Mouse (Mus musculus) adrenal gland, adult (tissue): Measurements from ENCODE around the gene Ttc22.

Experiments
- DNase-seq, 2 experiments: peaks; one replicate each; pipeline ENCODE4 v3.0.0; 2022 to 2023; ENCODE audit warnings: low spot score in 1 of 2; ENCODE audit not compliant: inconsistent age in 2 of 2

Gene Ttc22

DNA sequence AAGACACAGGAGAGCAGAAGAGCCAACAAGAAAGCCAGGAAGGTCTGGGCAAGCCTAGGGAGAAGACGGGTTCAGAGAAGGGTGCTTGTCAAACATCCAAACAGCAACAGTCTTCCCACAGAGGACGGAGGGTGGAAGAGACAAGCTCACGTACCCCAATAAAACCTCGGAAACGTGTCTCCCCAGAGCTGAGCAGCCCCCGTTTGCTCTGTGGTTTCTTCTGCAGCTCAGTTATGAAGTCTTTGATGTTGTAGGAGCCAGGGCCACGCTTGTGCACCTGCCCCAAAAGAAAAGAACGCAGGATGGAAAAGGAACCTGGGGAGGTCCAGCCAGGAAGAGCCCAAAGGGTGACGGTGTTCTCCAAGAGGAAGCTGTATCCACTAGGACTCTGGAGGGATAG lies 7.4 kb upstream of the Ttc22 start:
- DNase-seq = no peak

GRCm38 (mm10) chr4:106615637-106616036 lies 6.6 kb upstream of the Ttc22 start:
- DNase-seq = no peak

GRCm38 (mm10) chr4:106617056-106617455 lies 5.2 kb upstream of the Ttc22 start, which contains the start of gene Lexm:
Gene Lexm, minus strand, starts transcription at chr4:106617241.
- no peak for DNase-seq

GRCm38 (mm10) chr4:106618898-106619297 lies 3.3 kb upstream of the Ttc22 start:
- no peak for DNase-seq

DNA sequence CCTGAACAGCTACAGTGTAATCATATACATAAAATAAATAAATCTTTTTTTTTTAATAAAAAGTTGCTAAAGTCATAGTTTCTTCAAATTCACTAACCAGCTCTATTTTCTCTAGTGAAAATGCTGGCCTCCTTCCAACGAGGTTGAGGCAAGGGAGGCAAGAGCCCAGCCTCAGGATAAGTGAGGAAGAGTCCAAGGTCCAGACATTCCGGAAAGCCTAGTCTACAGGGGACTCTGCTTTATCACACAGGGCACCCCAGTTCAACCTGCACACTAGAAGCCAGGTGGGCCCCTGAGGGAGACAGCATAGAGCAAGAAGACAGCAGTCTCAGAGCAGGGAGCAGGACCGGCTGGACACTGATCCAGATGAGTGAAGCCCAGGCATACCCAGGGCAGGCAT lies 804 bp upstream of the Ttc22 start:
- DNase-seq = no peak

- no peak for DNase-seq
Measured at GRCm38 (mm10) chr4:106622712-106623111, 480 bp downstream of the Ttc22 start.

GRCm38 (mm10) chr4:106624271-106624670 lies 2.0 kb downstream of the Ttc22 start:
- no peak for DNase-seq

GRCm38 (mm10) chr4:106627809-106628208 lies 5.6 kb downstream of the Ttc22 start:
- DNase-seq = peak; percentile 27 to 59

DNA sequence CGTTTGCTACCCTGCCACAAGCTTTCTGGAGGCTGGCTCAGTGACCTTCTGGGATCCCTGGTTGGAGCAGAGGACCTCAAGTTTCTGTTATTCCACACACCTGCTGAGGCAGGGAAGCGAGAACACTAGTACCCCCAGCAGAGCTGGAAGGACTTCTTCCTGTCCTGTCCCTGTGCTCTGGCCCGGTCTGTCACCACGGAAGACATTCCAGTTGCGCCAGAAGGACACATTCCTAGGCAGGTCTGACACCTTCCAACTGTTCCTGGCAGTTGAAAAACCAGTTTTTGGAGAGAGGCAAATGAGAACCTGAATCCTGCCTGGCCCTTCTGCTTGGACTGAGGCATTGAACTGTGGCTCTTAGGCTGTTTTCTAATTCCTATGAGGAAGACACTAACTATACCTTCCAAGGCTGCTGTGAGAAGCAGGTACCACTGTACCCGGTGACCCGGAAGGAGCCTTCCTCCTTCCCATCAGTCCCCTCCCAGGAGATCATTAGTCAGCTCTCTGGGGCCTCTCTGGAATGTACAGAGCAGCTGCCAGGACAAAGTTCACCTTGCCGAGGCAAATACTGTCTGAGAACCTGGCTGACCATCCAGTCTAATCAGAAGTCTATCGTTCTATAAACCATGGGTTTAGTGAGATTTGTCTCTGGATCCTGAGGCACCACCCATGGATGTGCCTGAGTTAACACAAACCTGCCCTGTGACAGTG lies 6.6 kb downstream of the Ttc22 start:
- DNase-seq = no peak

- DNase-seq = no peak
Measured at GRCm38 (mm10) chr4:106629374-106629773, 7.1 kb downstream of the Ttc22 start.

DNA sequence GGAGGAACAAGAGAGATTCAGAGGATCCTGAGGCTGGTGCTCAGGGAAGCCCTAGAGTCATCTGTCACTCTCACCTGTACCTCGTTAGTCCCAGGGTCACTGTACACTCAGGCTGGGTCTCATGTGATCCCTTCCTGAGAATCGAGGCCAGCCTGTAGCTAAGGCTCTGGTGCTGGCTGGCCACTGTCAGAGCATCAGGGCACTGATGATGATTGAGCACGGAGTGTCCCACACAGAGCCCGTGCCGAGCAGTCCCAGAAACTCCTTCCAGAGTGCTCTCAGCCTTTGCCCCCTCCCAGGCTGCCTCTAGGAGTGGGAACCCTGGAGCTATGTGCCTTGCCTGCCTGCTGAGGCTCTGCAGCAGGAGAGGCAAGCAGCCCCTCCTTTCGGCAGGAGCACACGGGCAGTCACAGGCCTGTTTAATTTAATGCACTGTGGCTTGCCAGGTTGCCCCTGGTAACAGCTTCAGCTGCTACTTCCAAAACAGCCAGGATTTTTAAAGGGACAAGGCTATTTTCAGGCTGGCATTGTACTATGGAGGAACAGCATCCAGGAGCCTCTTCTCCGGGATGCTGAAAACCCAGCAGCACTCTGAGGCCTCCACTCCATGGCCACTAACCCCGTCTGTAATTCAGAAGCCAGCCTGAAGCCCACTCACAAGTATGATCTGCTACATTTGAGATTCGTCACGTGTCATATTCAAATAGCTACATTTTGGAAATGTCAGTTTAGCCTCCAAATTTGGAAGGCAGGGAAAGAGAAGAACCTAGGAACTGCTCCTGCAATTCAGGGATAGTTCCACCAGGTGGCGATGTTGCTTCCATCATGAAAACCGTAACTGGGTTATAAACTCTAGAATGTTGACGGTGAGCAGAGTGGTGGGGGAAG lies 8.3 kb downstream of the Ttc22 start:
- peak; percentile 48 to 83 for DNase-seq

GRCm38 (mm10) chr4:106632313-106632712 lies 10.1 kb downstream of the Ttc22 start:
- DNase-seq = no peak

DNA sequence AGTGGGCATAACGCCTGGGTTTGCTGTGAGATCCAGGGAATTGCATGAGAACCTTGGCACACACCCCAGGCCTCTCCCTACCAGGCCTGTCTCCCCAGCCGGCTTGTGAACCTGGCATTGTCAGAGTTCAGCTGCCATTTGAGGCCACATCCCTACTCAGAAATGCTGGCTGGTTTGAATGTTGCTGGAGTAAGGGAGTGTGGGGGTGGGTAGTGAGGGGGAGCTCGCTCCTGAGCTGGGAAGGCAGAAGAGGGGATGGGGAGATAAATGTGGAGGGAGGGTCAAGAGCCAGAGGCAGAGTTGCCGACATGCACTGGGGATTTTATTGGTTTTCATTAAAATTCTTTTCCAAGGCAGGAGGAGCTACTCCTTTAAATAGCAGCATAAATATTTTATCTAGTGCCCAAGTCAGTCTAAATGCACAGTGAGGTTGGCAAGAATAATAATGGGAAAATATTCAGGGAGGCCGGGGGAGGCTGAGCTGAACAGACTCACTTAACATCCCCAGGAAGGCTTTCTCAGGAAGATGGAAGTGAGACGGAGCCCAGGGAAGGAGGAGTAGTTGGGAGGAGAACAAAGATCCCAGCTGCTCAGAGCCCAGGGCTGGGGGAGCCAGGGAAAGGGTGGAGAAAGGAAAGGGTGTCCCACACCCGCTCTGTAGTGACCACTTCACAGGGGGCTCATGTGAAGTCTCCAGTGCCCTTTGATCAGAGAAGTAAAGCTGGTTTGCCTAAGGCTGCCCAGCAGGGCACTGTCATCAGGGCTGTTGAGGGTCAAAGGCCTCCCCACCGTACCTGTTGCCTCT lies 11.3 kb downstream of the Ttc22 start:
- no peak for DNase-seq

GRCm38 (mm10) chr4:106634086-106634479 lies 11.9 kb downstream of the Ttc22 start:
- no peak for DNase-seq

DNA sequence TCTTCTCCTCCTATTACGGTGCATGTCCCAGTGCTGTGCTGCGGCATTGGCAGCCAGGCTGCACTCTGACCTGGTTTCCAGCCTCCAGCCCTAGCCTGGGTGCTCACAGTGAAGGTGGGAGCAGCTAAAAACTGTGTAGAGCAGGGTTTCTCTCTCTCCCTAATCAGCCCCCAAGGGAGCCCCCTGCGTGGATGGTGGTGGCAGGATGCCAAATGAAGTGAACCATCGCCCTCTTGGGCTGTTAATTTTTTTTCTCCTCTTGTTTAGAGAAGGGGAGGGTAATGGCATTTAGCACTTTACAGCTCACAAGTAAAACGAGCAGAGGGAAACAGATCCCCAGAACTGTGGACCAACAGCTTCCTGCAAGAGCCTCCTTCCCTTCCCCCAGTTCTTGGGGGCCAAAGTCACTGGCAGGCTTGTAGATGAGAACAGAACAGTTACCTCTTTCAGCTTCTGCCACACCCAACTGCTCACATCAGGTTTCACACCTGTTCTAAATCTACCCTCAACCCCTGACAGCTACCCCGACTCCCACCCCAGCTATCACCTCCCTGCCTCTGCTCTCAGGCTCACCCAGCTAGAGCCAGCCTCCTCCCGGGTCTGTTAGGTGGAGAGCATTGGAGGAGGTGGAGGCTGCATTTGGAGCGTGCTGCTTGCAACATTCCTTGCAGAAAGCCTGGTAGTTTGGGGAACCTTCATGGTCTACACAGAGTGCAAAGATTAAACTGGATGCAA lies 21.4 kb downstream of the Ttc22 start:
- no peak for DNase-seq

DNA sequence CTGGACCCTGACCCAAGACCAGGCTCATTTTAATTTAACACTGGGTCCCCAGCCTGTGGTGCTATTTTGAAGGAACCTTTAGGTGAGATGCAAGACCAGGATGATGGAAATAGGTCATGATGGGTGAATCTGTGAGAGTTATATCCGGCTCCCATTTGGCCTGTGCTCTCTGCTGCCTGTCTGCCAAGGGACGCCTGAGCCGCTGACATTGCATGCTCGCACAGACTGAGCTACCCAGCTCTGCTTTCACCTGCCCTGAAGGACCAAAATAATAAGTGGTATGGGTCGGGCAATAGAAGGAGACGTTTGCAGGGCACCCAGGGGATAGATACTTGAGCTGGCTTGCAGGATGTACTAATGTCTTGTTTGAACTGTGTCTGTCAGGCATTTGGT lies 22.0 kb downstream of the Ttc22 start:
- DNase-seq = no peak

- no peak for DNase-seq
Measured at GRCm38 (mm10) chr4:106645797-106646196, 23.6 kb downstream of the Ttc22 start.

GRCm38 (mm10) chr4:106647137-106647536 lies 24.9 kb downstream of the Ttc22 start:
- DNase-seq = no peak

- DNase-seq = peak; percentile 98
Measured at GRCm38 (mm10) chr4:106650833-106651527, 28.7 kb downstream of the Ttc22 start, which contains the start of gene Pars2. Gene Pars2, plus strand, starts transcription at chr4:106651069.

DNA sequence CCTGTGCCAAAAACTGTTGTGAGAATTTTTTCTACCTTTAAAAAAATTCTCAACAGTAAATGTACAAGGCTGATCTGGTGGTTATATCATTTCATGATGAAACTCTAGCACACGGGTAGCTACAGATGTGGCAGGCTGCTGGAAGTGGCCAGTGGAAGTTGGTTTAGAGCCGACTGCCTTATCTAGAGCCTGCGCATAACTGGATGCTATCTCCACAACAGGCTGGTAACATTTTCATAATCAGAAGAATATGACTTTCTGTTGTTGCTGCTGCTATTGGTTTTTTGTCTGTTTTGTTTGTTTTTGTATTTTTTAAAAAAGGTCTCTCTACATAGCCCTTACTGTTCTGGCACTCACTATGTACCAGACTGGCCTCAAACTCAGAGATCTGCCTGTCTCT lies 30.3 kb downstream of the Ttc22 start:
- DNase-seq = no peak
